Mouse (Mus musculus) forebrain, embryonic 12.5 days (tissue): ENCODE data around the gene Zbtb2. TPM values are rescaled to one million over a fixed set of nuclear protein-coding genes. Genes with fewer than 3 reads are reported as not detected.
A peak's percentile ranks its signal among the peaks of the same experiment; 100 is the strongest.
"Not testable (repeated sequence)": the region's sequence is repeated elsewhere in the genome, so short reads cannot be mapped to it uniquely, and the experiment has no call there.

Experiments used
- ATAC-seq: fragments of 200-750 bp; cut with Nextera tagmentation; 2 replicates; pipeline ENCODE4 v1.8.0; 2017; ENCODE audit warnings: moderate TSS enrichment; ENCODE audit not compliant: low FRiP score
- H3K27ac ChIP-seq: fragments of 300-500 bp; sonication (generic); 2 replicates; pipeline ENCODE4 v1.5.1; 2016; ENCODE audit warnings: mild to moderate bottlenecking
- H3K27me3 ChIP-seq: fragments of 300-500 bp; sonication (generic); 2 replicates; pipeline ENCODE4 v1.6.1; 2016; ENCODE audit warnings: mild to moderate bottlenecking
- H3K36me3 ChIP-seq: fragments of 300-500 bp; sonication (generic); replicated peaks from 2 replicates; pipeline ENCODE4 v1.6.1; 2016; ENCODE audit warnings: mild to moderate bottlenecking
- H3K4me1 ChIP-seq: fragments of 300-500 bp; sonication (generic); 2 replicates; pipeline ENCODE4 v1.6.1; 2016
- H3K4me2 ChIP-seq: fragments of 300-500 bp; sonication (generic); 2 replicates; pipeline ENCODE4 v1.6.1; 2016; ENCODE audit warnings: mild to moderate bottlenecking, moderate library complexity
- H3K4me3 ChIP-seq: fragments of 300-500 bp; sonication (generic); replicated peaks from 2 replicates; pipeline ENCODE4 v1.5.1; 2016; ENCODE audit warnings: mild to moderate bottlenecking
- H3K9ac ChIP-seq: fragments of 300-500 bp; sonication (generic); 2 replicates; pipeline ENCODE4 v1.6.1; 2016; ENCODE audit warnings: mild to moderate bottlenecking
- H3K9me3 ChIP-seq: fragments of 300-500 bp; sonication (generic); 2 replicates; pipeline ENCODE4 v1.6.1; 2016
- WGBS: fragments of 180-500 bp; shearing (Covaris S2); methylation state at CpG from one replicate; pipeline ENCODE4 v1.1.7; 2016; 5-methylcytosine and 5-hydroxymethylcytosine counted together
- polyA plus RNA-seq: library from polyadenylated mRNA; unstranded; fragments of >200 nt; fragmentation: Nextera tagmentation; extraction: Ambion mirVana; gene quantifications from 2 replicates; pipeline ENCODE4 v1.2.1, GENCODE M21; 2016

Gene Zbtb2
- 21.2 and 22.2 TPM in 2 replicates for polyA plus RNA-seq

DNA sequence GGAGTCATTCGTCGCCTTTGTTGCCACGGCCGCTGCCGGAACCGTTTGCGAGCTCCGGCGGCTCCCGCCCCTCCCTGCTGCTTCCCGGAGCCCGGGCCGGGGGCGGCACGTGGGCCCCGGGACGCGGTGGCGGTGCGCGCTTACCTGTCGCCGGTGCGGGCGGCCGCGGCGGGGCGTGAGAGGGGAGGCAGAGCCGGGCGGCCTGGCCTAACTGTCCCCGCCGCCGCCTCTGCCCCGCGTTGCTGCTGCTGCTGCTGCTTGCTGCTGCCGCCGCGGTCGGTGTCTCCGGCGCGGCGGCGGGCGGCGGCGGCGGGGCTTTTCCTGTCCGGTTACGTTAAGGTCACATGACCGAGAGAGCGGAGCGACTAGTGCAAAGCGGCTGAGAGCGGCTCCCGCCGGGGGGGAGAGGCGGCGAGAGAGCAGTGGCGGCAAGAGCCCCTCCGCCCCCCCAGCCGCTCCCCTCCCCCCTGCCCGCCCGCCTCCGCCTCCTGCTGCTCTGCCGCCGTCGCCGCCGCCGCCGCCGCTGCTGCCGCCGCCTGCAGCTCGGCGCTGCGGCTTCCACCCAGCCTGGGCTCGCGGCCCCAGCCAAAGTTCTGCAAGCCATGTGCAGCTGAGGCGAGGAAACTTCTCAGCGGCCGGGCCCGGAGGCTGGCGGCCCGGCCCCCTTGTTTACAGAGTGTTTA, at the start of gene Zbtb2:
Zbtb2 (minus strand) TSS at position 408 of the 683 bp plus-strand sequence.
- H3K4me1 ChIP-seq: peaks cover 41% of the 10 kb centered on the region
- peak within 1 kb of the TSS; percentile 100 for H3K27ac ChIP-seq
- H3K9ac ChIP-seq: peak within 1 kb of the TSS; percentile 100
- H3K4me3 ChIP-seq: peak within 1 kb of the TSS; percentile 99
- 0% methylated on average over 60 of the region's 87 CpGs for WGBS
- H3K4me2 ChIP-seq: peak within 1 kb of the TSS; percentile 94
- no peaks in the 10 kb centered on the region for H3K36me3 ChIP-seq
- no peaks in the 10 kb centered on the region for H3K27me3 ChIP-seq
- no peaks in the 10 kb centered on the region for H3K9me3 ChIP-seq
- peak; percentile 18 for ATAC-seq

DNA sequence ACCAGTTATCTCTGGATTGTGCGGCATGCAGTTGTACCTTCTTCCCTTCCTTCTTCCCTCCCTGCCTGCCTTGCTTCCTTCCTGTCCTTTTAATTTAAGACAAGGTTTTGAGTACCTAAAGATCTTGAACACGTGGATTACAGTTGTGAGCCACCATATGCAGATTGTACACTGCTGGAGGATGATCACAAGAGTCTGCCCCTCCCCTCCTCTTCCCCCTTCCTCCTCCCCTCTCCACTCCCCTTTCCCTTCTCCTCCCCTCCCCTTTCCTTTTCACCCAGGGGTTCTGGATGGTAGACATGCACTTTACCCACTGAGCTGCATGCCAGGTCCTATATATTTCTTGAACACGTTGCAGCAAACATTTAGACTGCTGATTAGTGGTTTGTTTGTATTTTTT, 47.5 kb upstream of the Zbtb2 start:
- WGBS: 89% methylated on average over 3 of the region's 3 CpGs
- Histone ChIP-seq H3K4me1 (peaks cover 23% of the 10 kb centered on the region), H3K9ac (no peak overlapping the region), H3K27me3 (no peaks in the 10 kb centered on the region), H3K4me3 (no peak overlapping the region), H3K36me3 (peaks cover 32% of the 10 kb centered on the region), H3K9me3 (no peaks in the 10 kb centered on the region), H3K27ac (no peak overlapping the region), H3K4me2 (no peak overlapping the region)
- ATAC-seq: no peak

DNA sequence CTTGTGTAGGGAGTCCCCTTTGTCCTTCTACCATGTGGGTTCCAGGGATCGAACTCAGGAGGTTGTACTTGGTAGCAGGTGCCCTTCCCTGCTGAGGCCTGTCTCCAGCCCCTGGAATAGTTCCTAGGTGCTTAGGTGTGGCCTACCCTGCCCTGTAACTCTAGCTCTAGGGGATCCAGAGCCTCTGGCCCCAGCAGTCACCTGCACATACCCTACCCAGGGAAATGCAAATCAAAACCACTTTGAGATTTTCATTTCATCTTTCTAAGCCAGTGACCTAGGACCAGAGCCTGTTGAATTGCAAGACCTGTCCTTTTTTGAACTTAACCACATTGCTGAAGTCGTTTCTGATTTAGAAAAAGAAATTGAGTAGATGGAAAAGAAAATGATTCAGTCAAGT, 46.0 kb upstream of the Zbtb2 start:
- ATAC-seq, H3K9me3 ChIP-seq, H3K9ac ChIP-seq, H3K27me3 ChIP-seq, H3K27ac ChIP-seq, H3K4me3 ChIP-seq: not testable (repeated sequence)
- Histone ChIP-seq H3K4me1 (peaks cover 23% of the 10 kb centered on the region), H3K4me2 (0 out of 2 replicates have a peak overlapping the region, but pooled peaks have one; percentile 57), H3K36me3 (peaks cover 16% of the 10 kb centered on the region; the same call in 1 of the 2 replicates)
- WGBS: 89% methylated on average over 2 of the region's 2 CpGs

DNA sequence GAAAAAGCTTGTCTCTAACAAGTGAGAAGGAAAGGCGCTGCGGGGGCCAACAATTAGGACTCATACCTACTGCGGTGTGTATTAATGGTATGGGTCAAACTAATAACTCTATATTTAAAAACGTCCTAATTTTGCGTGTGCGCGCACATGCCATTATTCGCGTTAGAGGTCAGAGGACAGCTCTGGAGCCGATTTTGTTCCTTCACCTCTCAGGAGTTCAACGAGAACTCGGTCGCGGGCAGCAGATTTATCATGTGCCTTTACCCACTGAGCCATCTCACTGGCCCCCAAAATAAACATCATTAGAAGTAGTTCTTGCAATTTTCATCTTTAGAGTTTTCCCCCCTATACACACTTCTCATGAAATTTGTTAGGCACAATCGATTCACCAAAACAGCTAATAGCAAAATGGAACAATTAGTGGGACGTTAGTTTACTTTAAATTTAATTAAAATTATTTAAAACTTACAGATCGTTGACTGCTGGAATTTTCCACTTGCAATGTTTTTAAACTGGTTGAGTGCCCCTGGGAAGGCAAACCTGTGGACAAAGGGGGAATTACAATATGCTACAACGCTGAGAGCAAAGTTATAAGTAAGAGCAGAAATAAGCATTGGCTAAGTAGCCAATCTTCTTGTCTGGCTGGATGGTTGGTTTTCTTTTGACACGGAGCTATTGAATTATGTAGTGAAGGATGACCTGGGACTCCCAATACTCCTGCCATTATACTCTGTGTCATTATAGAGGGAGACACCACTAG, 45.3 kb upstream of the Zbtb2 start:
- Histone ChIP-seq H3K9ac (peak overlapping the region; percentile 69), H3K4me1 (peaks cover 23% of the 10 kb centered on the region)

DNA sequence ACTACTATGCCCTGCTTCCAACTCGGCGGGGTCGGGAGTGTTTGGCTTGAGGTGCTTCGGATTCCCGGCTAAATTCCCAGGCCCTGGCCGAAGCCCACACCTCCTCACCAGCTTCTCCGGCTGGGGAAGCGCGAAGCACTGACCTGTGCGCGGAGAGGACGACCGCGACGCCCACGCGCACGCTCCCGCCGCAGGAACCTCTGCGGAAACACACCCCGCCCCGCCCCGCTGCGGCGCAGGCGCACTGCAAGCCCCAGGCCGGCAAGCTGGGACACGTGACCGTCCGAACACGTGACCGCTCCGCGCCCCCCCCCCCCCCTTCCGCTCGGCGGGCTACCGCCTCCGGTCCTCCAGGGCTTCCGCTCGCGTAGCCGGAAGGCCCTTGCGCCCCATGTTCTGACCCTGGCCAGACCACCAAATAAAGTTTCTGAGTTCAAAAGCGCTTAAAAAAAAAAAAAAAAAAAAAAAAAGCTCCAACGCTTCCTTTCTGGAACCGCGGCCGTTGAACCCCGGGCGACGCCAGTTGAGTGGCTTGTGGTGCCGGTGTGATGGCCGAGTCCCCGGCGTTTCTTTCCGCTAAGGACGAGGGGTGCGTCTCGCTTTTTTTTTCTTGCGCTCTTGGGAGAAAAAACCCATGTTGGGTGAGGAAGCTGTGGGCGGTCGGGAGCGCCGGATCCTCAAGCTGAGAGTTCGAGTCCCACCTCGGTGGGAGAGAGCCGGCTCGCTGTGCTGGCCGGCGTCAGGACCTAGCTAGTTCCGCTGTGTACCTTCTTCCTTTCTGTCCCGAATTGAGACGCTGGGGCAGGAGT, 44.4 kb upstream of the Zbtb2 start, which contains the start of the genes Rmnd1 and Armt1:
Rmnd1 (minus strand) TSS at position 266 of the 809 bp plus-strand sequence.
Armt1 (plus strand) TSS at position 345 of the 809 bp plus-strand sequence.
- peak within 1 kb of the TSS; percentile 65 for H3K4me3 ChIP-seq
- peak within 1 kb of the TSS; percentile 71 for H3K9ac ChIP-seq
- H3K36me3 ChIP-seq: peaks cover 15% of the 10 kb centered on the region; the same call in 1 of the 2 replicates

More for the DNA sequence above, 45.3 kb upstream of the Zbtb2 start:
- Histone ChIP-seq H3K9me3 (no peaks in the 10 kb centered on the region), H3K4me2 (peak overlapping the region; percentile 57), H3K27me3 (no peaks in the 10 kb centered on the region), H3K36me3 (peaks cover 12% of the 10 kb centered on the region; the same call in 1 of the 2 replicates), H3K4me3 (peak overlapping the region; percentile 65), H3K27ac (peak overlapping the region; percentile 74)
- ATAC-seq: no peak; the same call in 1 of the 2 replicates
- WGBS: 11% methylated on average over 19 of the region's 19 CpGs

DNA sequence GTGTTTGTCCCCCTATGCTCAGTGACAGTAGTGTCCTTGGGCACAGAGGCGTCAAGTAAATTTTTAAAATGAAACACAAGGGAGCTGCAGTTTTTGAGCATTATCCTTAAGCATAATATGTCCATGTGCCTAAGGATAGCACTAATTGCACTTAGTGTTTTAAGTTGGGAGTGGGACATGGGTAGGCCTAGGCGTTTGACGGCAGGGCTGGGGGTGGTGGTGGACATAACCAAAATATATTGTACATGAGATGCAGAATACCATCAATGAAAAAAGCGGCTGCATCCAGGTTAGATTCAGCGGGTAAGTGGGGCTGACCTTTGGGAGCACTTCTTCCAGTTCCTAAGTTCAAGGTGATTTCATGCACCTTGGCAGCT, 43.8 kb upstream of the Zbtb2 start:
- Histone ChIP-seq H3K27ac (0 out of 2 replicates have a peak overlapping the region, but pooled peaks have one; percentile 43), H3K9me3 (no peaks in the 10 kb centered on the region), H3K4me2 (peak overlapping the region; percentile 58), H3K4me3 (peak overlapping the region; percentile 65), H3K36me3 (peaks cover 18% of the 10 kb centered on the region), H3K27me3 (no peaks in the 10 kb centered on the region), H3K4me1 (peaks cover 23% of the 10 kb centered on the region), H3K9ac (peak overlapping the region; percentile 71)
- WGBS: 10% methylated on average over 5 of the region's 5 CpGs
- no peak; the same call in 1 of the 2 replicates for ATAC-seq

More for the DNA sequence above, 44.4 kb upstream of the Zbtb2 start, which contains the start of the genes Rmnd1 and Armt1:
- Histone ChIP-seq H3K27me3 (no peaks in the 10 kb centered on the region), H3K9me3 (no peaks in the 10 kb centered on the region), H3K4me1 (peaks cover 23% of the 10 kb centered on the region), H3K4me2 (peak within 1 kb of the TSS; percentile 58), H3K27ac (peak within 1 kb of the TSS; percentile 74)
- ATAC-seq: peak; percentile 94
- WGBS: under 1% methylated on average over 73 of the region's 75 CpGs

DNA sequence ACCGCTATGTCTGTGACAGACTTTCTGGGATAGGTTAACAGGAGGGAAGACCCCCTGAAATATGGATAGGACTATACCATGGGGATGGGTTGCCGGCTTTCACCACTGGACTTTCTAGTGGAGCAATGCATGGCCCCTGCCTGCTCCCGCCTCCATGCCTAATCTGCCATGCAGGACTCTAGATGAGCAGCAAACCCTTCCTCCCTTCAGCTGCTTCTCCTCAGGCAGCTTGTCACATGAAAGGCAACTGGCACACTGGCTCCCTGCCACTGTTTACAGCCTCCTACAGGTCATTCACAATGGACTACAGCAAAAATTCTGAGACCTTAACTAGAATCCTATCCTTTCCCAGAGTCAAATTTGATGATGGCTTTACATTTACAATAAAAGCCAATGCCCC, 42.9 kb upstream of the Zbtb2 start:
- Histone ChIP-seq H3K9ac (peak overlapping the region; percentile 71; the same call in 1 of the 2 replicates), H3K27ac (no peak overlapping the region), H3K9me3 (no peaks in the 10 kb centered on the region), H3K27me3 (no peaks in the 10 kb centered on the region), H3K4me3 (no peak overlapping the region), H3K4me1 (peaks cover 23% of the 10 kb centered on the region), H3K36me3 (peaks cover 25% of the 10 kb centered on the region), H3K4me2 (peak overlapping the region; percentile 58; the same call in 1 of the 2 replicates)
- 93% methylated on average over 3 of the region's 3 CpGs for WGBS
- ATAC-seq: no peak

DNA sequence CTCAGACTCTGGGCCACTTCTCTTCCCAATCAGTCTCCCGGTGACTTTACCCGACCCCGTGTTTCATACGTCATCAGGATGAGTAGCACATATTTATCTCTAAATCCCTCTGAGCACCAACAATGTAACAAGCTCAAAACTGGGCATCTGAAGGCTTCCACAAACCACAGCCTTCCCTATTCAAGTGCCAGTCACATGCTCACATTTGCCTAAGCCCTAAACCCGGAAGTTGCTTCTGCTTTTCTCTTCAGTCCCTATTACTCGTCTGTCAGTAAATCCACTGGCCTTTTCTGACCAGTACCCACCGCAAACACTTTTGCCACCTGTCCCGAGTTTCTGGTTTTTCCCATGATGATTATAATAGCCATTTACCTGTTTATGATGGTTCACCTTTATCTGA, 42.5 kb upstream of the Zbtb2 start:
- Histone ChIP-seq H3K9me3 (no peaks in the 10 kb centered on the region), H3K4me3 (no peak overlapping the region)

DNA sequence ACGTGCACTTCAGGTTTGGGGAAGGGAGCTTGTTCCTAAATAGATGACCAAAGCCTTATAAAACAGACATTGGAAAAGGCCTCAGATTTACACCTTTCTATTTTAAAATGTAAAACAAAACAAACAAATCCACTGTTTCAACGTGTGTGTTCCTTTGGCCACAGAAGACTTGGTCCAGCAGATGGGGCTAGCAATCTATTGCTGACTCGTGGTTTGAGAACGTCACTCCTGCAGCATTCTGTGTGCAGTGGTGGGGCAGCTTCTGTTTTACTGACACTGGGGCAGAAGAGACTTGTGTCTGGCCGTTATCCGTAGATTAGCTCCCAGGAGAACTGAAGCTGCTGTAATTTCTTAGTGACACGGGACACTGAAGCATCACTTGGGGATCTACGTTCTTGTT, 37.3 kb upstream of the Zbtb2 start:
- Histone ChIP-seq H3K36me3 (peaks cover 59% of the 10 kb centered on the region), H3K4me3 (no peak overlapping the region), H3K9me3 (no peaks in the 10 kb centered on the region), H3K27me3 (no peaks in the 10 kb centered on the region), H3K4me2 (no peak overlapping the region), H3K9ac (no peak overlapping the region), H3K27ac (no peak overlapping the region), H3K4me1 (no peaks in the 10 kb centered on the region)
- ATAC-seq: no peak
- WGBS: 86% methylated on average over 8 of the region's 8 CpGs

More for the DNA sequence above, 42.5 kb upstream of the Zbtb2 start:
- H3K9ac ChIP-seq: 0 out of 2 replicates have a peak overlapping the region, but pooled peaks have one; percentile 71
- peaks cover 25% of the 10 kb centered on the region for H3K36me3 ChIP-seq
- ATAC-seq: no peak
- H3K27ac ChIP-seq: no peak overlapping the region
- no peaks in the 10 kb centered on the region for H3K27me3 ChIP-seq
- H3K4me2 ChIP-seq: no peak overlapping the region
- WGBS: 90% methylated on average over 8 of the region's 8 CpGs
- peaks cover 23% of the 10 kb centered on the region for H3K4me1 ChIP-seq

DNA sequence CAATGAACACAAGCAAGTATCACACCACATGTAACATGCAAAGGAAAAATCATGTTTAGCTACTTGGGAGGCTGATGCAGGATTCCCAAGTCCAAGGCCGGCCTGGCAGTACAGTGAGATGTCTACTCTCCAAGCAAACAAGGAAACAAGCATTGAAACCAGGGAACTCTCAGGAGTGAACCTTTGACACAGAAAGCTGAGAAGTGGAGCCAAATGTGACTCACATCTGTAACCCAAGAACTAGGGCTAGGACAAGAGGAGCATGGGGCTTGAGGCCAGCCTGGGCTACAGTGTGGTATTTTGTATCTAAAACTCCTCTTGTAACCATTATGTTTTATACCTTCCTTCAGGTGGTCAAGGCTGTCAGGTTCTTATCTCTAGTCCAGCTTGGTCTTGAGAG, 19.3 kb upstream of the Zbtb2 start:
- no peak overlapping the region for H3K4me3 ChIP-seq
- no peak overlapping the region for H3K27ac ChIP-seq
- 100% methylated on average over 1 of the region's 1 CpGs for WGBS
- H3K36me3 ChIP-seq: peaks cover 52% of the 10 kb centered on the region
- no peaks in the 10 kb centered on the region for H3K27me3 ChIP-seq
- no peak for ATAC-seq
- no peak overlapping the region for H3K9ac ChIP-seq
- no peak overlapping the region for H3K4me2 ChIP-seq
- H3K9me3 ChIP-seq: no peaks in the 10 kb centered on the region
- no peaks in the 10 kb centered on the region for H3K4me1 ChIP-seq

DNA sequence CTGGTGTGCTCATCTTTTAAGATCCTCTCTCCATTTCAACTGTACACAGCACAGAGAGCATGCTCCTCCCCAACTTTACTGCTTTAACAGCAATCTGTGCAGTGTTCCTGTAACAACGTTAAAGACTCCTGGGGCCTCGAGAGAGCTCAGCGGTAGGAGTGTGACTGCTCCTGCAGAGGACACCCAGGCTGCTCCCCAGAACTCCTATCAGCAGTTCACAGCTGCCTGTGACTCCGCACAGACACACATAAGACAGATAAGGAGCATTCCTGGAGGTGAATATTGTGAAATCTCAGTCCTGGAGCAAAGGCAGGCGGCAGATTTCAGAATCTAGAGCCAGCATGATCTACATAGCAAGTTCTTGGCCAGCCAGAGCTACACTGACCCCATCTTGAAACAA, 17.6 kb upstream of the Zbtb2 start:
- no peaks in the 10 kb centered on the region for H3K4me1 ChIP-seq
- H3K4me2 ChIP-seq: no peak overlapping the region
- no peak for ATAC-seq
- H3K27ac ChIP-seq: no peak overlapping the region
- no peaks in the 10 kb centered on the region for H3K9me3 ChIP-seq
- no peaks in the 10 kb centered on the region for H3K27me3 ChIP-seq
- peaks cover 48% of the 10 kb centered on the region for H3K36me3 ChIP-seq
- no peak overlapping the region for H3K4me3 ChIP-seq
- 94% methylated on average over 5 of the region's 5 CpGs for WGBS
- H3K9ac ChIP-seq: no peak overlapping the region
